7 mouse cellular contexts compared by ENCODE assay signal in genomic region chr9:51993486-51994275, GRCm38 (mm10). TPM values are rescaled to one million over a fixed set of nuclear protein-coding genes. Genes with fewer than 3 reads are reported as not detected.
DNase-seq lines count a peak whose midpoint lies in the region.

No protein-coding gene starts in this region.

- DNase-seq in layer of hippocampus, adult 11-12 months (ENCODE audit: low spot score): peak; percentile 12
- DNase-seq in layer of hippocampus, adult 8-10 months (ENCODE audit: low spot score in 2 of 2): no peak
- peak; percentile 10 for DNase-seq in MEL-GATA-1-ER (ENCODE audit: extremely low read depth, low read depth)
- peak; percentile 27 for DNase-seq in embryo, embryonic 9.5 days (ENCODE audit: extremely low spot score)
- DNase-seq in retina, postnatal 1 day: peak; percentile 32
- no peak for DNase-seq in gastrocnemius, adult 18-20 months (ENCODE audit: low spot score)
- no peak for DNase-seq in frontal cortex, adult 2 months (ENCODE audit: extremely low spot score in 1 of 2, low spot score in 1 of 2)

RNA-seq across cellular contexts. Expression of gene Fdx1, which starts 30.3 kb away (rescaled TPM):
- 10 to 100 TPM; 16.4 to 18.8 (median 17.4) TPM for total RNA-seq in layer of hippocampus, adult 8-10 months (2022)
- 10 to 100 TPM; 34.0 to 49.2 TPM for total RNA-seq in gastrocnemius, adult 18-20 months (2021)
- 25.4 and 26.0 TPM in 2 replicates for polyA plus RNA-seq in frontal cortex, adult 2 months (2012; rRNA removed)

RNA-seq across cellular contexts. Expression of gene Rdx, which starts 53.3 kb away (rescaled TPM):
- total RNA-seq in layer of hippocampus, adult 8-10 months (2022): 10 to 100 TPM; 55.3 to 58.1 (median 57.4) TPM
- total RNA-seq in gastrocnemius, adult 18-20 months (2021): 100 to 1,000 TPM; 119 TPM
- polyA plus RNA-seq in frontal cortex, adult 2 months (2012; rRNA removed): 44.4 and 47.5 TPM in 2 replicates

Comparison
In these comparisons a context has a peak if more than half of its experiments do, and no peak if none do; other contexts are left out.
1. DNase-seq: peak in layer of hippocampus, adult 11-12 months (single experiment), MEL-GATA-1-ER (single experiment), embryo, embryonic 9.5 days (single experiment) and retina, postnatal 1 day (single experiment); none in layer of hippocampus, adult 8-10 months (0 of 2), gastrocnemius, adult 18-20 months (single experiment) and frontal cortex, adult 2 months (0 of 2).